Mouse (Mus musculus) T-helper 1 cell (primary cell): ENCODE data around the gene Fbxl21.

Experiments used
- in situ Hi-C: fragments of 300-600 bp; cut with MboI, MseI; formaldehyde crosslinking; loops from one replicate; pipeline ENCODE4 v1.15.1; 2025; ENCODE audit warnings: high pct_unique_total_duplicates

Fbxl21 gene

DNA sequence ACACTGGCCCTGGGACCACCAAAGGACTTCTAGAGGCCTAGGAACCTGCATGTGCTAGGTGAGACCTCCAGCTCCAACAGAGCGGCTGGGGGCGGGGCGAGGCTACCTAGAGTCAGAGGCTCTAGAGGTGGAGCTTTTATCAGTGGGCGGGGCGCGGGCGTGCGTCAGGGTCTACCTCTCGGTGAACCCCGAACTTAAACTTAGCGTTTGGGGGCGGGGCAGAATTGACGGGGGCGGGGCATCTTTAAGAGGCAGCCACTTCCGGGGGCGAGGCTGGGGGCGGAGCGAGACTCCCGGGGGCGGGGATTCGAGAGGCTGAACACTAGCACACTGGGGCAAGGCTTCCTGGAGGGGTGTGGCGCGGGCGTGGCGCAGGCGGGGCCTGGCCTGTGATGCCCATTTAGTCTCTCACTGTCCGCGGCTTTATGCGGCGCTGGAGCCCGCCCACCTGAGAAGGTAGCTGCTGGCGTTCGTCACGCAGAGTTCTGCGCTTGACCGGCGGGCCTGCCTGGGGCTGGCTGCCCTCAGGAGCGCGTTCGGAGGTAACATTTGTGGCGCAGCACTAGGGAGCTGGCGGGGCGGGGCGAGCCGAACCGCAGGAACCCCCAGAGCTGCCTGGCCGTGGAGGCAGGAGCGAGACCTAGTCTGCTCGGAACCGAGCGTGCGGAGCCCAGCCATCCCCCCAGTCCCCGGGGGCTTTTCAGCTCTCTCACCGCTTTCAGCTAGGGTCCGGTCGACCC, at the start of gene Fbxl21:
Gene Fbxl21 (plus strand): TSS at position 392 of the 740 bp plus-strand sequence.
- in situ Hi-C loops = no loop called here

DNA sequence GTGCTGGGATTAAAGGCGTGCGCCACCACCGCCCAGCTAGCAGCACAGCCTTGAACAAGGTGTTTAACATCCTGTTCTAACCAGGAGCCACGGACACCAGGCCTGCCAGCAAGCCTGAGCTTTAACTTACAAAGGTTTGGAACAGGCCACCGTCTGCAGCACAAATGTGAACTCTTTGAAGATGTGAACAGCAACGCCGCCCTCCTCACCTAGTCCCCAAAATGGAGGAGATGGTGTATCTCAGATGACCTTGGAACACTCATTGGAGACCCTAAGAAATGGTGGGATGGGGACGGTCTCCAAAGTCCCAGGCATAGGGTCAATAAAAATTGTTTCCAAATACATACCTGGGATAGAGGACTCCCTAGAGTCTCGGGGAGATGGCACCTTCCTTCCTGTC, 49.6 kb upstream of the Fbxl21 start:
- in situ Hi-C loops = loop anchor here (5.0 to 25.0 kb wide), 2 partner anchors 275 to 790 kb away; no protein-coding TSS in a partner anchor

DNA sequence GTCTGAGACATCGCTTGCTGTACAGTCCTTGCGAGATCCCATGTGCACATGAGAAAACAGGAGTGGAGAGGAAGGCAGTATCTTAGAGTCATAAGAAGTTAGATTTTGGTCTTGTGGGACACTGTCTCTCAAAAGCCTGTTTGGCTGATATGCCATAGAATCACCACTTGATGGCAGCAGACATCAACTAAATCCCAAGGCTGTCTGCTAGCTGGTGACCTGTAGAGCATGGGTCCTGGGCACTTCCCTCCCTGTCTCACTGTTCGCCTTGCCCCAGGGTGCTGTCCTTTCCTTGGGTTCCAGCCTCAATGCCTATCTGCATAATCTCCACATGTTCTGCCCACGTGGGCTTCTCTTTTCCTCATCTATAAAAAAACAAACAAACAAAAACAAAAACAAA, 46.9 kb upstream of the Fbxl21 start:
- in situ Hi-C loops = loop anchor here (5.0 kb wide), 2 partner anchors 77 to 182 kb away; no protein-coding TSS in a partner anchor

DNA sequence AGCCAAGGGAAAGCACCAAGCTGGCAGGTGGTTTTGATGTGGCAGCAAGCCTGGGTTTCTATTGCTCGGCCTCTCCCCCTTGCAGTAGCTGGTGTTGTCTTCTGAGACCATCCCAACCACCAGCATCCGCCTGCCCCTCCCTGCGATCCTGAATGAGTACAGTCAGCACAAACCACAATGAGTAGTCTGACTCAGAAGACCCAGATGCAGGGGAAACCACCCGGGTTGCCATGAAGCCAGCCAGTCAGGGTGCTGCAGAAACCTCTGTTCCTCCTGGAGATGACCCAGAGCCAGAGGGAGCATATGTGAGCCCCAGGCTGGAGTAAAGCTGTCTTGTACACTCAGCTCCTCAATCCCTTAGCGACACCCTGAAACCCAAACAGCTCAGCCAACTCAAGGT, 45.5 kb upstream of the Fbxl21 start:
- in situ Hi-C loops = loop anchor here (5.0 kb wide), 2 partner anchors 76 to 181 kb away; no protein-coding TSS in a partner anchor

DNA sequence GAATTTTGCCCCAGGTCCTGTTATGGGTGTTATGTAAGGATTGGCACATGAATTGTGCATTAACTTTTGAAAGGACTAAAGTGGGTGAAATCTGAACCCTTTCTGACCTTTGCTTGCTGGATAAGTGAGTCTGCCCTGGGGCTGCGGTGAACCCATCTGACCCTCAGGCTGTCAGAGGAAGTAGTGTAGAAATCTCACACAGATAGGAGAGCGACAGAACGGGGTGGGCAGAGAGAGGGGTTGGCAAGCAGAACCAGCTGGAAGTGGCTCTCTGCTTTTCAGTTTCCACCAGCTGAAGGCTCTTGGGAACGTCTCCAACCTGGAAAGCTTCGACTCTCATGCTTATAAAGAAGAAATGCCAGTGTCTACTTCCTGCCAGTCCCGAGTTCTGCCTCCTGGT, 45.0 kb upstream of the Fbxl21 start:
- in situ Hi-C loops = loop anchor here (5.0 kb wide), 2 partner anchors 75 to 180 kb away; no protein-coding TSS in a partner anchor

DNA sequence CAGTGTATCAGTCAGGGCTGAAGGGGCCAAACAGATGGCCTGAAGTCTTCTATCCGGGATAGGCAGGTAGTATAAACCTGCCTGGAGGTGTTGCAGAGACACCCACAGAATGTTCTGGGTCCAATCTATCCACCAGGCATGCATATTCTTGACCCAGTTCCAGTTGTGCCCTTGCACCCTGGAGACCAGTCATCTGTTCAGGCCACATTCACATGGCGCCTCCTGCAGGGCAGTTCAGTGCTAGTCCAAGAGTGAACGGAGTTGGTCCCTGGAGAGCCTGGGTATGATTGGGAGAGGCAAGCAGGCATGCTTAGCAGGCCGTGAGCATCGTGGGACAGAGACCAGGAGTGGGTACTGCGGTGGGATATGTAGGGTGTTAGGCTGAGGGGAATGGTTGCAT, 44.2 kb upstream of the Fbxl21 start:
- in situ Hi-C loops = loop anchor here (5.0 kb wide), 2 partner anchors 74 to 179 kb away; no protein-coding TSS in a partner anchor

DNA sequence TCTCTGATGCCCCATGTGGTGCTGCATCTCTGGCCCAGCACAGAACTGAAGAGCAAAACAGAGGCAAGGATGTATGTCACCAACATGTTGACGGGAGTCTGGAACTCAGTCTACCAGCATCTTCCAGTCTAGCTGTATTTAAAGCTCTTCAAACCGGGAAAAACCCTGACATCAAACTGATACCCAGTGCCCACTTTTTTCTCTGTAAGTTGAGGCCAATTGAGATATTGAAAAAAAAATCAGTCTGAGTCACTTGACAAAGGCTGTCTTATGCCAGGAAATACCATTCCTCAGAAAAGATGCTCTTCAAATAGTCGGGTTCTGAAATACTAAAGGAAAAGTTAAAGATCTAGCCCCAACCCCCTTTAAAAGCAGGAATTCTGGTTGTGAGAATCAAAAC, 40.1 kb upstream of the Fbxl21 start, which contains the start of gene Il9:
Gene Il9 (minus strand): TSS at position 101 of the 400 bp plus-strand sequence.
- in situ Hi-C loops = no loop called here

DNA sequence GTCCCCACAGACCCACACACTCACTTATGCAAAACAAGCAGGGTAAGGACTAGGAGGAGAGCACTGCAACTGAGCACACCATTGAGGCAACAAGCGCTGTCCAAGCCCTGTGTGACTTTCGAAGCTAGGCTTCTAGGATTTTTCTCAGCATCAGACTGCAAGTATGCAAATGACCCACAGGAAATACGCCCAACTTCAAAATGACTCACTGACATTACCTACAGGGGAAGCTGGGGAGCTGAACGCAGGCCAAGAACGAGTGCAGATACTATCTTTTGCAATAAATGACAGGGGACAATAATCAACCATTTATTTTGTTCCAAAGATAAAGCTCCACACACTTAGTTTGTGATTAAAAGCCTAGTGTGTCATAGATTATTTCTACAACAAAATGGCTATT, 34.3 kb upstream of the Fbxl21 start:
- in situ Hi-C loops = no loop called here

DNA sequence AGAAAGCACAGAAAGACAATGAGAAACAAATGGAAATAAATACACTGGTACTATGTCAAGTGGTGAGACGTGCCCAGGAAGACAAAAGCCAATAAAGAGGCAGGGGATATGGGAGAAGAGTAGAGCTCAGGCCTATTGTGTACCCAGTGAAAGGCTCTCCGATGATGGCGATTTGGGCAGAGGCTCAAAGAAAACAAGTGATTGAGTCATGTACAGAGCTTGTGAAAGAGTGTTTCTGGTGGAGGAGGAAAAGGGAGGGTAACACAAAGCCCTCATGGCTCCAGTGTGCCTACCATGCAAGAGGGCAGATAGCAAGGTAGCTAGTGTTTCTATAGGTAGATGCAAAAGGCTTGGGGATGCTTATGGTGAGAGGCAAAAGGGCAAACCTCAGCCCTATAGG, 27.8 kb upstream of the Fbxl21 start:
- in situ Hi-C loops = no loop called here

DNA sequence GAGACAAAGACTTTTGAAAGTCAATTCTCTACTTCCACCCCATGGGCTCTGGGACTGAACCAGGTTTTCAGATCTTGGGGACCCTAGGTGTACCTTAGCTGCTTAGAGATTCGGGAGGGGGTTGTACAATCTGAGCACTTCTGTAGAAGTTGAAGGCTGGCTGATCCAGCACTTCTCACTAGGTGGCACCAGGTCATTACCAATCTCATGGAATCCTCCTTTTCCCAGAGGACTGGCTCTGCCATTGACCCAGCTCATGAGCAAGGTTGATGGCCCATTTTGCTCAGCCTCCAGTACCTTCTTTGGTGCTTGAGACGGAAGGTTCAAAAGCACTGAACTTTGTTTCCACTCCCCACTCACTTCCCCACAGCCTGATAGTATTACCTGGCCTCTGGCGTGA, 22.1 kb upstream of the Fbxl21 start:
- in situ Hi-C loops = no loop called here

DNA sequence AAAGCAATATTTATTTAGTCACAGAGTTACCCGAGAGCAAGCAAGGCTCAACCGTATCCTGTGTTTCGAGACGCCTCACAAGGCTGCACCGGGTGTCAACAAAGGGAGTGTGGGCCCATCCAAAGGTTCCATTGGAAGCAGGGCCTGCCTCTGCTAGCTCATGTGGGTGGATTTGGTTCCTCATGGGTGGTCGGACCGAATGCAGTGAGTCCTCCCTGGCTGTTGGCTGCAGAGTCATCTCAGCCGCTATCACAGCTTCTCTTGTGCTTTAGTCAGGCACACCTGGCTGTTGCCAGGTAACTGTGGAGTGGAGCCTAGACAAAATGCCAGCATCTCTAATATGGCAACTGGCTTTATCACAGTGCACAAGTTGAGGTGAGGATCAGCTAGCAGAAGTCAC, 21.6 kb upstream of the Fbxl21 start:
- in situ Hi-C loops = no loop called here

DNA sequence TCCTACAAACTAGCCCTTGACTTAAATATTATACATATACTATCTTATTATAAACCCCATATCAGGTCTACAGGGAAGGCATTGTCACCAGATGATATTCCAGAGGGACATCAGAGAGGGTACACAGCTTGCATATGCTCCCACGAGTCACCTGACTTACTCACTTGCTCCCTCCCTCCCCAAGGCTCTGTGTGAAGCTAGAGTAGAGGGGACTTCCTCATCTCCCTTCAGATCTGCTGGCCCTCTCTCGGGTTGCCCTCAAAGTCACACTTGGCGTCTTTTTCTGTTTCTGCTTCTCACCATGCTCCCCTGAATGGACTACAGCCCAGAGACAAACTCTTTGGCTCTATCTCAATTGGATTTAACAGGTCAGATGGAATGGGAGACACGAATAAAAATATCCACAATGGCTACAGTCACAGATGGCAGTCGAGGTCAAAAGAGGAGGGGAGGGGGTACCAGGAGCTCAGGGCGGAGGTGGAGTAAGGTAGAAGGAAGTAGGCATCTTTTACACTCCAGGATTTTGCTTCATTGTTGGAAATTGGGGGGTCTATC, 20.3 kb upstream of the Fbxl21 start:
- in situ Hi-C loops = no loop called here

DNA sequence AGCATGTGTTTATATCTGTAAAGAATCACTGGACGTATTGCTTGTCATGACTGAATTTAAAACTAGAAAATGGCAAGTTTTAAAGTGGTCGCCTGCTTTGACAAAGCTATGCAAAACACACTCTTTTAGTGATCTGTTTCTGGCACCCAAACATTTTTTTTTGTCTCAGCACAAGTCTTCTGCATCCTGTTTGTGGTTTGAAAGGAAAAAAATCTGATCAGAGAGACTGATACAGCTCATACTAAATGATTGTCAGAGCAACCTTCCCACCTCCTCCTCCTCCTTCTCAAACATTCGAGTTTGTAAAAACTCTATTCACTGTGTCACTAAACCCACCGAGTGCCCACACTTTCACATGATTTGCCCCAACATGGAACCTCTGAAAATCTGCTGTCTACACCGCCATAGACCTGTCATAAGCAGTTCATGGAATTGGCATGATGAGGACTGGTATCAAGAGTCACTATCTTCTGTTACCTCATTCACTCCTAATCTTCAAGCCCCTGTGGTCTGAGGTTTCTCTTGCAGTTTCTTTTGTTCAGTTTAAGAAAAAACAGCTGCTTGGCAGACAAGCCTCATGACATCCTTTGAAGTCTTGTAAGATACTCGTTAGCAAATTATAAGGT, 15.3 kb upstream of the Fbxl21 start:
- in situ Hi-C loops = no loop called here

DNA sequence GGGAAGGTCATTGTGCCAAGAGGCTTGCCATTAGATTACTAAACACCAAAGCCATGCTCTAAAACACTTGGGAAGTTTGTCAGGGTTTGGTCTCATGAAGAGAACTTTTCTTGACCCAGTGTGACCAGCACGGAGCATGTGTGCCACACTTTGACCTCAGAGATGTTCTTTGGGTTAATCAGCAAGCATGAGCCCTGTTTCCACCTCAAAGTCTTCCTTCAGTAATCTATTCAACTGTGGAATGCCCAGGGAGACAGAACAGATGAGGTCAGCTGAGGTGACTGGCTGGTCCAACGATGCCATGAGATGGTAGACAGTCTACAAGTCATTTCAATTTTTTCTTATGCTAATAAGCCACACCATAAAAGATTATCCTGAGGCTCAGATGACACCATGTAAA, 12.5 kb upstream of the Fbxl21 start:
- in situ Hi-C loops = no loop called here

DNA sequence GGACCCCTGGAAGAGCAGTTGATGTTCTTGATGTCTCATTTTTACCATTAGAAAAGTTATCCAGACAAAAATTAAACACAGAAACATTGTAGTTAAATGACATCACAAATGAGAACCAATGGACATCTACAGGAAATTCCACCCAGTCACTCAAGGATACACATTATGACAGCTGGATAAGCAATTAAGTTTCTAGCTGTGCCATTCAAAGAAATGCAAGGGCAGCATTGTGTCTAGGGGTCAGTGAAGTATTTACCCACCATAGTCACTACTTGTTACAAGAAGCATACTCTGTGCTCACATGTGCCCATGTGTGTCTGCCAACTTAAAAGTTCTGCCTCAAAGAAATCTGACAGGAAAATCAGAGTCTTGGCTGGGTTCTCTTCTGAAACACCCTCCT, 8.7 kb upstream of the Fbxl21 start:
- in situ Hi-C loops = no loop called here

DNA sequence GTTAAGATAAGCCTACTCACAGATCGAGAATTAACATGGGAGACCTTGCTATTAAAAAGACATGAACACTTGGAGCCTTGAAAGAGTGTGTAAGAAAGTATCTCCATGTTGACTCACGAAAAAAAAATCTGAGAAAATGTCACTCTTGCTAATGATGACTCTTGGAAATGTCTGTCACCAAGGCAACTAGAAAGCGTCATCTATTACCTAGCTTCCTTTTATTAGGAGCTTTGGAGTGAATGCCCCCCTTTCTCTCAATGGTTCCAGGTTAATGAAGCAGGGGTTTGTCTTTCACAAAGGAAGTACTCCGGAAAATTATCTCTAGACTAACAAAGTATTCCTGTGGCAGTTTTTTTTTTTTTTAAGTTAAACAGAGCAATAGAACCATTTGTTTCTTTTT, 6.0 kb upstream of the Fbxl21 start:
- in situ Hi-C loops = no loop called here

DNA sequence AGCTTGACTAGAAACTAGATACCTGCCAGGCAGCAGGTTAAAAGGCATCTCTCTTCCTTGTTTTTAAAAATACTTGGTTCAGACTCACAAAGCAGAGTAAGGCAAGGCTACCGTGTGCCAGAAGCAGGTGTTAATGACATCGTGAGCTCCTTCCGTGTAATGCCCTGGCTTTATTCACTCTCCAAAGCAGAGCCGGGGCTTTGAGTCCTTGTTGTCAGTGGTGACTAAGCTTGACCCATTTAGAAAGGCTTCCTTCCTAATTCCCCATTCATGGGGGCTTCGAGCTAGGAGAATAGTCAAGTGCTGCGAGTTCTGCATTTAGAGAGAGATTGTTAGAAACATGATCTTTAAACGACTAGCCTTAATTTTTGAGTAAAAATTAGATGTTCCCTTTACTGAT, 5.5 kb upstream of the Fbxl21 start:
- in situ Hi-C loops = no loop called here

DNA sequence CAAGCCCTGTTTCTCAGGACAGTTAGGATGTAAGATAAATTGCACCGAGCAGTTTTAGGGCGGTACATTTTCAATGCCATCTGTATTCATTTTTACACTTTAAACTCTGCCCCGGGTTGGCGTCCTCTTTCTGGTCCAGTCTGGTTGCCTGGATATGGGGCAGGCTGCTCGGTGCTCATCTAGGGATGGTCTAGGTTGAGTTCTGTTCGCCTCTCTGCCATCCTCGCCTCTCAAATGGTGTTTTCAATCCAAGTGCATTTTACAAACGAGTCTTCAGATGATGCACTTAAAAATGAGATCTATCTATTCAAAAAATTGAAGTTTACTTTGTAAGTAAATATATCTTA, 522 bp downstream of the Fbxl21 start:
- in situ Hi-C loops = no loop called here

DNA sequence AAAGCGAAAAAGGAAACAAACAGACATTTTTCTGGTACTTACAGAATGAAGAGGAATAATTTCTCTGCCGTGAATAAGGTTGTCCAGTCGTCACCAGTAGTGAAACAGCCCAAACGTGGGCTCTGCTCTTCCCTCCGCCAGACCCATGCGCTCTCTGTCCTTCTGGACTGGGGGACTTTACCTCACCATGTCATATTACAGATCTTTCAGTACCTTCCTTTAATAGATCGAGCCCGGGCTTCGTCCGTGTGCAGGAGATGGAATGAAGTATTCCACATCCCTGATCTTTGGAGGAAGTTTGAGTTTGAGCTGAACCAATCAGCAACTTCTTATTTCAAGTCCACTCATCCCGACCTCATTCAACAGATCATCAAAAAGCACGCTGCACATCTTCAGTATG, 4.6 kb downstream of the Fbxl21 start:
- in situ Hi-C loops = no loop called here

DNA sequence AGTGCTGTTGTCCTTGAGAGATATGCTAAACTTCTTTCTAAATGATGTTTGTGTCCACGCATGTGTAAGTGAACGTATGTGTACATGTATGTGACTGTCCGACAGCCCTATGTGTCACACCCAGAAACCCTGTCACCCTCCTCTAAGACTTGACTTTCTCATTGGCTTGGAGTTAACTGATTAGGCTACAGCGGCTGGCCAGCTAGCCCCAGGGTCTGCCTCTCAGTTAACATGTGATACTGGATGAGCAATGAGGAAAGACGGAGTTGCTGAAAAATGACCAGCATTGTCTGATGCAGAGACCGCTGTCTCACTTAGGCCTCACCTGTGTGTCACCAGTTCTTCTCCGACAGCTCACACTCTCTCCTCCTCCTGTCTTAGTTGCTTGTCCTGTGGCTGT, 5.6 kb downstream of the Fbxl21 start:
- in situ Hi-C loops = no loop called here

DNA sequence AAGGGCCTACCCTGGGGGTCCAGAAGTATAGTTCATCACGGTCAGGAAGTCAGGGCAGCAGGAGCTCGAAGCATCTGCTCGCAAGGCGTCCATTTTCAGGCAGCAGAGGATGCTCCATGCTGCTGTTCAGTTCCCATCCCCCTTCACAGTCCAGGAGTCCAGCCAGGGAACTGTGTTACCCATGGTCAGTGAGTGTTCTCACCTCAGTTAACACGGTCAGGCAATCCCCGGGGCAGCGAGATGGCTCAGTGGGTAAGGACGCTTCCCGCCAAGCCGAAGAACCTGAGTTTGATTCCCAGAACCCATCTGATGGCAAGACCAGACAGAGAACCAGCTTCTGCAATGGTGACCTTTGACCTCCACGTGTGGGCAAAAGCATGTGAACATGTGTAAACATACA, 6.0 kb downstream of the Fbxl21 start:
- in situ Hi-C loops = no loop called here

DNA sequence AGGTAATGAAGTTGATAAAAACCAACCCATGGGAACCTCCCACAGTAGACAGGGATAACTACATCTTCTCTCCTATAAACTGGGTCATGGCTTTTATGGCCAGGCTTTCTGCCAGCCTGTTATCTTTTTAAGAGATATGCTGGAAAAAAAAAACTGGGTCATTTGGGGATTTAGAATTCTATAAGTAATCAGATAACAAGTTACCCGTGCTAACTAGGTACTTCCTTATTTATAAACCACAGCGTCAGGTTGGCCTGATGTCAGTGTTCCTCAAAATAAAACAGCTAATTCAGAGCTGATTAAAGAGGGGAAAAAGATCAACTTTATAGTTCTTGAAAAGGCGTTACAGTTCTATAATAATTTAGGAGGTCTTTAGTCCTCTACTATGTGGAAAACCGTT, 6.8 kb downstream of the Fbxl21 start:
- in situ Hi-C loops = no loop called here

DNA sequence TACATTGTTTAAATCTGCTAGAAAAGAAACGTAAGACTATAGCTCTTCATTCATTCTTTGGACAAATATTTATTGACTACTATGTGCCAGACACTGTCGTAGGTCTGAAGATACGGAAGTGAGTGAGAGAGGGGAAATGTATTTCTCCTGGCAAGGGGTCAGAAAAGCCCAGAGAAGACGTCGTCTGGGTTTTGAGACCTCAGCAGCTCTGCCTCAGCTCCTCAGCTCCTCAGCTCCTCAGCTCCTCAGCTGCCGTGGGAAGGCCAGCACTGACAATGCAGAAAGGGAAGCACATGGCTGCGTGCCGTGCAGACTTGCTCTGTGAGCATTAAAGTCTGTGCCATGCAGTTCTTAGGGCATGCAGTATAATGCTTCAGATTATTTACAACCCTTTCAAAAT, 7.4 kb downstream of the Fbxl21 start:
- in situ Hi-C loops = no loop called here
